Mouse (Mus musculus): ENCODE results near the gene Tyro3.

Tyro3 gene

DNA sequence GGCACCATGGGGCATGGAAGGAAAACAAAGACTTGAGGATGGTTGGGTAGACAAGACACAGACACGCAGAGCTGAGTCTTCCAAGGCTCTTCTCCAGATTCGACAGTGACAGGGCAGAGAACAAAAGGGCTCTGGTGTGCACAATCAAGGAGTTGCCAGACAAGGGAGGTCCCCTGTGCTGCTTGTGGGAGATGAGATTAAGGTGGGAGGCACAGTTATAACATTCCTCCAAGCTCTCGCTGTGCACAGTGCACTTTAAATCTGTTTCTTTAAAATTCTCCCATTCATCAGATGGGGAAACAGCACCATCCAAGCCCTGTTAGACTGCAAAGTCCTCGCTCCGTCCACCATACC, 6.7 kb downstream of the Tyro3 start:
- DNase-seq (ENCODE audit: low spot score in 2 of 2): no peak

DNA sequence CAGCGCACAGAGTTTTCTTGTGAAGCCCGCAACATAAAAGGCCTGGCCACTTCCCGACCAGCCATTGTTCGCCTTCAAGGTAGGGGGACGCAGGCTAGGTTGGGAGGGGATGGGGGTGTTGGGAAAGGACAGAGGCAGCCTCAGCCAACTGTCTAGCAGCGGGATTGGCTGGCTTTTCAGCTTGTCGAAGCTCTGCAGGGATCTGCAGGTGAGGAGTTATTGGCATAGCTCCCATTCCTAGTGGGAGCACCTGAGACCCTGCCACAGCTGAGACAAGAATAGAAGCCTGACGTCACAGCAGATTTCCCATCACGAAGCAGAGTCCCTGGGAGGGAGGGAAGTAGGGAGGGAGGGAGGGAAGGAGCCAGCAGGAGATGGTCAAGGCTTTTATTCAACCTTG, 7.2 kb downstream of the Tyro3 start:
- no peak for DNase-seq (ENCODE audit: low spot score in 2 of 2)

DNA sequence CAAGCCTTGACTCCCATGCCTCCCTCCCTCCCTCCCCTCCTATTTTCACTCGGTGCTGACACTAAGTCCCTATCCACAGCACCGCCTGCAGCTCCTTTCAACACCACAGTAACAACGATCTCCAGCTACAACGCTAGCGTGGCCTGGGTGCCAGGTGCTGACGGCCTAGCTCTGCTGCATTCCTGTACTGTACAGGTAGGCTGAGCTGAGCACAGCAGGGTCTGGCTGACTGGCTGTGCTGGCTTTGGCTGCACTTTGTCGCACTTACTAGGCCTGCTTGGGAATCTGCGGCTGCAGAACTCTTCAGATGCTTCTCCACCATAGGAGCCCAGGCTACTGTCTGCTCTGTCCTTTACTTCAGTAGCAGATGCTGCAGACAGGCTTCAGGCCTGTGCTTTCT, 8.0 kb downstream of the Tyro3 start:
- DNase-seq (ENCODE audit: low spot score in 2 of 2): no peak

DNA sequence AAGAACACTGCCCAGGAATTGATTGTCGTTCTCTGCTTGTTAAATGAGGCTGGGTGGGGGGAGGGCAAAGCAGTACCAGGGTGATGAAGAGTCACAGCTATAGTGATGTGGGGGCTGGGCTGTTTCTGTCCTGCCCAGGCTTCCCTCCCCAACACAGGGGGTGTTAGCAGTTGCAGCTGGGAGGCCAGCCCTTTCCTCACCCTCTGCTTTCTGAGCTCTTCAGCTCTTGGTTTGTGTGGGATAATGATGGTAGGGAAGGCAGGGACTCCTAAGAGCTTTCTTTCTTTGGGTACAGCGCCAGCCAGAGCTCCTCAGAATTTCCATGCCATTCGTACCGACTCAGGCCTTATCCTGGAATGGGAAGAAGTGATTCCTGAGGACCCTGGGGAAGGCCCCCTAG, 10.9 kb downstream of the Tyro3 start:
- DNase-seq (ENCODE audit: low spot score in 2 of 2): no peak

DNA sequence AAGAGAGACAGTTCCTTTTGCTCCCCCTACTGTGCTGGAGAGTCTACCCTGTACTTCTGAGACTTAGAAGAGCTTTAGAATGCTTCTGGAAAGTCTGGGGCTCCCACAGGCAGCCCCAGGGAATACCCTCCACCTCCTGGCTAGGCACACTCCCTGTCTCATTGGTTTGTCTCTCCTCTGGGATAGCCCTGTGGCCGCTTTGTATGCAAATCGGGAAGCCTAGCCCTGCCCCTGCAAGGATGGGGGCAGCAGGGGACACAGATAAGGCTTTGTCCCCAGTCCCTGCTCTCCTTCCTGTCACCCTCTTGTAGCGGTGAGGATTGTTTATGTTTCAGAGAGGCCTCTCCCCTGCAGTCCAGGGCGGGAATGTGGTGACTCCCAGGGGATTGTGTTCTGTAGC, 11.3 kb downstream of the Tyro3 start:
- DNase-seq (ENCODE audit: low spot score in 2 of 2): no peak

DNA sequence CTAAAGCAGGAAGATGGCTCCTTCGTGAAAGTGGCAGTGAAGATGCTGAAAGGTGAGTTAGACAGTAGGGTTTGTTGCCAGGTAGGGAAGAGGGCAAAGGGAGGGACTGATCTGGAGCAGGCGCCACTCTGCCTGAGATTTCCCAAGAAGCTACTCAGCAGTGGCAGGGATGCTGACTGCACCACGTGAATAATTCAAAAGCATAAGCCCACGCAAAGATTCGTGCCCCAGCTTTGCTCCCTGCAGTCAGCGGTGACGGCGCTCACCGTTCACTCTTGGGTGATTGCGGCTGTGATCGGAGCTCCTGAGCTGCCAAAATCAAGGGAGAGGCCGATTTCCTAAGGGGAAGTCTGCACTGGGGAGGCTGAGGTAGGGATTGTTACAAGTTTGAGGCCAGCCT, 13.4 kb downstream of the Tyro3 start:
- DNase-seq (ENCODE audit: low spot score in 2 of 2): no peak

DNA sequence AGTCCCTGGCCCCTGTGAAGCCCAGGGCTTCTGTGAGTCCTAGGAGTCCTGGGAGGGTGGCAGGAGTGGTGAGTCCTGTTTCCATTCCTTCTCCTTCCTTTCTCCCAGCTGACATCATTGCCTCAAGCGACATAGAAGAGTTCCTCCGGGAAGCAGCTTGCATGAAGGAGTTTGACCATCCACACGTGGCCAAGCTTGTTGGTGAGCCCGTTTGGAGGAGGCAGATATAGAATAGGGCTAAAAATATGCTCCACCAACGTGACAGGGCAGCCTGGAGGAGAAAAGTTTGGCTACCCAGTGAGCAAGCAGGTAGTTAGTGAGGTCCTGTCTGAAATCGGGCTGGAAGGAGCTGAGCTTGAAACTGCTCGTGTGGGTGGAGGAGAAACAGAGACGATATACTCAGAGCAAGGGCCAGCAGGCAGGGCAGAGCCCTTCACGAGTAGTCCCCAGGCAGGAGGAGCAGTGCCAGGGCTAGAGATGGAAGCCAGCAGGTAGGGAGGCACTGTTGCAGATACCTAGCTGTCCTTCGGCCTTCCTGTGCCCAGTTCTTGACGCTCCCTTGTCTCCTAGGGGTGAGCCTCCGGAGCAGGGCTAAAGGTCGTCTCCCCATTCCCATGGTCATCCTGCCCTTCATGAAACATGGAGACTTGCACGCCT, 14.1 kb downstream of the Tyro3 start:
- DNase-seq (ENCODE audit: low spot score in 2 of 2): no peak

DNA sequence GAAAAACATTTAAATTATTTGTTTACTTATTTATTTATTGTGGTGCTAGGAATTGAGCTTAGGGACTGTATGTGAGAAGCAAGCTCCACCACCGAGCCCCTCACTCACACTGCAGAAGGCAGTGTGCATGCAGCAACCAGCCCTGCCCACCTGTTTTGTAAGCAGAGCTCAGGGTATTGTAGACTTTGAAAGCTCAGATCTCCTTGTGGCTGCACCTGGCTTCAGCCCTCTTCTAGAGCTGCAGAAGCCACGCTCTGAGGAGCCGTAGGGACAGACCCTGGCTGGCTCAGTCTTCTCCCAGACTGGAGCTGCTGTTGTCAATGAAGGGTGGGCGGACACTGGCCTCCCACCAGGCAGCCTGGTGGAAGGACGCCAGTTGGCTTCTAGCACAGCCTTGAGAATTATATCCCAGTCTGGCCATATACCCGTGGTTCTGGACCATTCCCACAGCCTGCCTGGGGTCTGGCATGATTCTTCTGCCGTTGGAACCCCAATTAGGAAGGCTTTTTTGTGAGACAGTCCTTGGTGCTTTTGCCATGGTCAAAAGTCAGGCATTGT, 16.9 kb downstream of the Tyro3 start:
- DNase-seq (ENCODE audit: low spot score in 2 of 2): no peak

DNA sequence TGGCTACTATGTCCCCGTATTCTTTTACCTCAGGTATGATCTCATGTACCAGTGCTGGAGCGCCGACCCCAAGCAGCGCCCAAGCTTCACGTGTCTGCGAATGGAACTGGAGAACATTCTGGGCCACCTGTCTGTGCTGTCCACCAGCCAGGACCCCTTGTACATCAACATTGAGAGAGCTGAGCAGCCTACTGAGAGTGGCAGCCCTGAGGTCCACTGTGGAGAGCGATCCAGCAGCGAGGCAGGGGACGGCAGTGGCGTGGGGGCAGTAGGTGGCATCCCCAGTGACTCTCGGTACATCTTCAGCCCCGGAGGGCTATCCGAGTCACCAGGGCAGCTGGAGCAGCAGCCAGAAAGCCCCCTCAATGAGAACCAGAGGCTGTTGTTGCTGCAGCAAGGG, 19.1 kb downstream of the Tyro3 start:
- DNase-seq (ENCODE audit: low spot score in 2 of 2): no peak

DNA sequence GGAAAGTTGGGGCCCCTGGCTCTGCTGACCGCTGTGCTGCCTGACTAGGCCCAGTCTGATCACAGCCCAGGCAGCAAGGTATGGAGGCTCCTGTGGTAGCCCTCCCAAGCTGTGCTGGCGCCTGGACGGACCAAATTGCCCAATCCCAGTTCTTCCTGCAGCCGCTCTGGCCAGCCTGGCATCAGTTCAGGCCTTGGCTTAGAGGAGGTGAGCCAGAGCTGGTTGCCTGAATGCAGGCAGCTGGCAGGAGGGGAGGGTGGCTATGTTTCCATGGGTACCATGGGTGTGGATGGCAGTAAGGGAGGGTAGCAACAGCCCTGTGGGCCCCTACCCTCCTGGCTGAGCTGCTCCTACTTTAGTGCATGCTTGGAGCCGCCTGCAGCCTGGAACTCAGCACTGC, 19.5 kb downstream of the Tyro3 start:
- DNase-seq (ENCODE audit: low spot score in 2 of 2): no peak

DNA sequence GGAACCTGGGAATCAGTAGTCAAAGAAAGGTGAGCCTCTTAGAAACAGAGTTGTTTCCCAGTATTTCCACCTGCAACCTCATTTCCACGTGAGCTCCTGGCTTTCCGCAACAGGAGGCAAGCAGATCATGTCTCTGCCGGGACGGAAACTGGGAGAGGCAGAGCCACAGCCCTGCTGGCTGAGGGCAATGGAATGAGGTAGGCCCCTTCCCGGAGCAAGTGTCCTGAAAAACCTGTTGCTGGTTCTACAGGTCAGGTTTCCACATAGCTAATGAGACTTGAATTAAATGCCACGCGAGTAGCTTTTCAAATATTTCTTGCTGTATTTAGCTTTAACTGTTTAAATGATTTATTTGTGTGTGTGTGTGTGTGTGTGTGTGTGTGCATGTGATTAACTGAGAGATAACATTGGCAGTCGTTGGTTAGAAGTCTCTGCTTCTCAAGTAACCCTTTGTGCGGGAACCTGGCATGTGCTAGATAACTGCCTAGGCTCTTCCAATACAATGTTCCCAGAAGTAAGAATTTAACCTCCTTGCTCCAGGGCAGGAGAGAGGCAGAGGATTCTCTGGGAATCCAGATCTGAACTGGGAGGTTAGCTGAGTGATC, 21.2 kb downstream of the Tyro3 start:
- DNase-seq (ENCODE audit: low spot score in 2 of 2): peak in 1 of 2 experiments; percentile 55

DNA sequence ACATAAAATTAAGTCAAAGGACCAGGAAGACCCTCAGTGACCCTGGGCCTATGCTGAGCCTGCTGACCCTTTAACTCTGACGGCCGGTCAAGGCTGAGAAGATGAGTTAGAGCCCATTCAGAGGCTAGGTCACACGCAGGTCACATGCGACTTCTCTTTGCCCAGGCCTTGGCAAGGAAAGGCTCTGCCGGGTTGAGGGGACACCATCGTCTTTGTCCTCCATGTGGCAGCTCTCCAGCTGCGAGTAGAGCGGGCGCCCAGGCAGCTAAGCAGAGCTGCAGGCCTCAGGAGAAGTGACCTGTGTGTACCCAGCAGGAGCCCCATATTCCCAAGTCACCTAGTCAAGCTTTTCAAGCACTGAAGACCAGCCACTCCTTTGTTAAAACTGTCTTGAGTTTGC, 23.6 kb downstream of the Tyro3 start:
- no peak for DNase-seq (ENCODE audit: low spot score in 2 of 2)

DNA sequence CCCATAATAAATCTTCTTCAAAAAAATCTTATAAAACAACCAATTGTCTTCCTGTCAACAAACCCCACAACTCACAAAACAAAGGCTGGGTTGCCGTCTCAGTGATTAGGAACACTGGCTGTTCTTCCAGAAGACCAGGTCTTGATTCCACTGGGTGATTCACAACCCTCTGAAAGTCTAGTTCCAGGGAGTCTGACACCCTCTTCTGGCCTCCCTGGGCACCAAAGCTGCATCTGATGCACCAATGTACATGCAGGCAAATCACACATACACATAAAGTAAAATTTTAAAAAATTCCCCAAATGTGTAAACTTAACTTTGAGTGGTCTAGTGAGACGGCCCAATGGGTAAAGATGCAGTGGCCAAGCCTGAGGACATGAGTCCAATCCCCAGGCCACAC, 33.0 kb downstream of the Tyro3 start:
- no peak for DNase-seq (ENCODE audit: low spot score in 2 of 2)

DNA sequence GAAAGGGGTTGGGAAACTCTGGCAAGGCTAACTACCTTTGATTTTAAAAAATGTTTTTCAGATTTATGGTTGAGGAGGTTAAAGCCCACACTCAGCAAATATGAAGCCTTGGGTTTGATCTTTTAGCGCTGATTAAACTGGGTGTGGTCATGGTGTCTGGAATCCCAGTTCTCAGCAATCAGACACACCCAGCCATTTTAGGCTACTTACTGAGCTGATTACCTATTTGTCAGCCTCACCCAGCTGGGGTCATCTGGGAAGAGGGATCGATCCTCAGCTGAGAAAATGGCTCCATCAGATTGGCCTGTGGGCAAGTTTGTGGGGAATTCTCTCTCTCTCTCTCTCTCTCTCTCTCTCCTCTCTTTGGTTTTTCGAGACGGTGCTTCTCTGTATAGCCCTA, 36.7 kb downstream of the Tyro3 start:
- no peak for DNase-seq (ENCODE audit: low spot score in 2 of 2)

DNA sequence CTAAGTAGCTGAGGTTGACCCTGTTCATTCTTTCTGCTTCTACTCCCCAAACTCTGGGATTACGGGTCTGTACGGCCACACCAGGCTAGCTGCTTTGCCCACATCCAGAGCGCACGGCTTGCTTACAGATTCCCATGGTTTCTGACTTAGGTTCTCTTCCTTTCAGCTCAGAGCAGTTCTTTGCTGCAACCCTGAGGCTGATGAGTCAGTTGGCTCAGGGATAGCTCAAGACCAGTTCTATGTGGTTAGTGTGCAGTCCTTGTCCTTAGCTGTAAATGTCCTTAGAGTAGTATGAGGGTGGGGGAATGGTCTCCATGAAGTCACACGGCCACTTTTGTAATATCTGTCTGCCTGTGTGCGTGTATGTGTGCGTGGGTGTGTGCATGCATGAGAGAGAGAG, 40.1 kb downstream of the Tyro3 start:
- no peak for DNase-seq (ENCODE audit: low spot score in 2 of 2)

DNA sequence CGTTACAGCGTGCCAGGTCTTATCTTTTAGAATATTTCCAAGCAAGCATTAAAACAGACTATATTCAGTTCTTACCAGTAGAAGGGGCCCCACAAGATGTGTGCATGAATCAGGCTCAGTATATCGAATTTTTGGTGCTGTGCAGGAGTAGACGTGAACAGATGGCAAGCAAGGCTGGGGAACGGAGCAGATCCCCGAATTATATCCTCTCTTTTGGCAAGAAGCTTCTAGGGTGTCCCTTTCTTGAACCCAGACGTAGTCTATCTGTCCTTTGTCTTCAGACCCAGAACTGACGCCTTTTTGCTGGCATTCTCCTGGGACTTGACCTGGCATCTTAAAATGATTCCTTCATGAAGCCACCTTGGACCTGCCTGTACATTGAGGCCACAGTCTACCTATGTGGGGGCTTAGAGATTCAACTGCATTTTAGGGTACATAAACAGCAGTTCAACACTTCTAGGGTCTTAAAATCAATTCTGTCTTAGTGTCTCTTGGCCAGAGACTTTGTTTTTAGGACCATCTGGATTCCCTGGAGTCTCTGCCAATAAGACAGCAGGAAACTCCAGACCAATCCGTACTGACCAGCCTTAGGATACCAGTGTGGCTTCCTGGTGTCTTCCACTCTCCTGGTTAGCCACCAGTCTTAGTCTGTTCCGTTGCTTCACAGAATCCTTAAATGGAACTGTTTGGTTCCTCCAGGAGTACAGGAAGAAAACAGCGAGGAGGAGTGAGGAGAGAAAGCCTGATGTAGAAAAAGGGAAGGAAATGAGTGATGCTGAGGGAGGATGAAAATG, 41.0 kb downstream of the Tyro3 start:
- DNase-seq (ENCODE audit: low spot score in 2 of 2): no peak

DNA sequence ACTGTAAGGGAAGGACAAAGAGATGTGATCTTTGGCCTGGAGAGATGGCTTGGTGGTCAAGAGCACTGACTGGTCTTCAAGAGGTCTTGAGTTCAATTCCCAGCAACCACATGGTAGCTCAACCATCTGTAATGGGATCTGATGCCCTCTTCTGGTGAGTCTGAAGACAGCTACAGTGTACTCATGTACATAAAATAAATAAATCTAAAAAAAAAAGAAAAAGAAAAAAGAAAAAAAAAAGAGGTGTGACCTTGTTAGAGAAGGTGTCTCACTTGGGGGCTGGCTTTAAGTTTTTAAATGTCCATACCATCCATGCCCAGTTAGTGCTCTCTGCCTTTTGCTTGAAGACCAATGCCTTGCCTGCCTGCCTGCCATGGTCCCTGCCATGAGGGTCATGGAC, 42.5 kb downstream of the Tyro3 start:
- no peak for DNase-seq (ENCODE audit: low spot score in 2 of 2)

DNA sequence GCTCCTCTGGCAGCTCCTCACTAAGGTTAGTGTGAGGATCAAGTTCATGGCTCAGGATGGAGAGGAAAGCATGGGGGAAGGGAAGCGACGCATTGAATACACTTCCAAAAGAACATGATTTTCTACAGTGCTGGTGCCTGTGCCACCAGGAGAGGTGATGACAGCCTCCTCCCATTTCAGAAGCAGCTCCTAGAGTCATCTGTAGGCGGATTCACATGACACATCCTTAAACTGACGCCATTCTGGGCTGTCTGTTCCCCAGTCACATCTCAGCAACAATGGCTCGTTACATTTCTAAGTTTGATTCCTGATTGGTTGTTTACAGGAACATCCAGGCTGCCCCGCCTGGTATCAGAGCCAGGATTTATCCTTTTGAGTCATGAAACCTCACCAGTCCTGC, 44.5 kb downstream of the Tyro3 start:
- no peak for DNase-seq (ENCODE audit: low spot score in 2 of 2)

DNA sequence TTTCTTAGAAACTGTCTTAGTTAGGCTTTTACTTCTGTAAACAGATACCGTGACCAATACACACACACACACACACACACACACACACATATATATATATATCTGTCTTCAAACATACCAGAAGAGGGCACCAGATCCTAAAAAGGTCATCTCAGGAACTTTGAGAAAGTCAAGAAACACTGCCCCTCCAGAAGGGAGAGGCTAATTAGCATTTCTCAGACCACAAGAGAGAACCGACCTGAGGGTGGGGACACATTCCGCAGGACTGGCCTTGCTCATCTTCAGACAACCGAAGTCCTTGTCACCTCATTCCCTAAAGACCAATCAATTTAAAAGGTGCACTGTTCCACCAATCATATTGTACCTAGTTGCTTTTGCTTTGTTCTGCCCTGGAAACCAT, 46.0 kb downstream of the Tyro3 start:
- DNase-seq (ENCODE audit: low spot score in 2 of 2): no peak

DNA sequence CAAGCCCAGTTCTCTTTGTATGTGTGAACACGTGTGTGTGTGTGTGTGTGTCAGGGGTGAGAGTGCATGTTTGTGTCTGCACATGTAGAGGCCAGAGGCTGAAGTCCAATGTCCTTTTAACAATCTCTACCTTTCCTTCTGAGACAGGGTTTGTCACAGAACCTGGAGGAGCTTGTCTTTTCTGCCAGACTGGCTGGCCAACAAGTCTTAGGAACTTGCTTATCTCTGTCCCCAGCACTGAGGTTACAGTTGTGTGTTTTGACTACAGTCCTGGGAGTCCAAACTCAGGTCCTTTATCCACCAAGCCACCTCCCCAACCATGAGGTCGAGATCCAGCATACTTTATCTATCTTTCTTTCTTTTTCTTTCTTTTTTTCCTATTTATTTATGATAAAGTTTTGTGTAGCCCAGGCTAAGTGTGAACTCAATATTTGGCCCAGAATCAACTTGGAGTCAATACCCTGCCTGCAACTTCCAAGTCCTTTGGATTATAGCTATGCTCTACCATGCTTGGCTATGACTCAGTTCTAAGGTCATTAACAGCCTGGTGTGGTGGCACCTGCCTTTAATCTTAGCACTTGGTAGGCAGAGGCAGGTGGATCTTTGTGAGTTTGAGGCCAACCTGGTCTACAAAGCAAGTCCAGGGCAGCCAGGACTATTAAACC, 48.5 kb downstream of the Tyro3 start:
- DNase-seq (ENCODE audit: low spot score in 2 of 2): no peak

DNA sequence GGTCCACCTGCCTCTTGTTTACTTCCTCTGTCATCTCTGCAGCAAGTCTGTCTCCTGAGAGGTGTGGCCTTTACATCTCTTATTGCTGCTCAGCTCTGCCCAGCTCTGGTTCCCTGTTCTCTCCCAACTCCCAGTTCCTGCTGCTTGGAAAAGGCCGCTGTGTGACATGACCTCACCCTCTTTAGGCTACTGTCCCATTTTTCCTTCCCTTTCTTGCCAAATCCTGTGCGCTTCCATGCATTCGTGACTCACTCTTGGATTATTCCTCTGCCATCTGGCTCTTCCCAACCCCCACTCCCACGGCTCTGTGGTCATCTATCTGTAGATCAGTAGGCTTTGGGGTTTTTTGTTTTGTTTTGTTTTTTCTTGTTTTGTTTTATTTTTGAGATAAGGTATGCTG, 49.4 kb downstream of the Tyro3 start:
- DNase-seq (ENCODE audit: low spot score in 2 of 2): peak in 1 of 2 experiments; percentile 6

DNA sequence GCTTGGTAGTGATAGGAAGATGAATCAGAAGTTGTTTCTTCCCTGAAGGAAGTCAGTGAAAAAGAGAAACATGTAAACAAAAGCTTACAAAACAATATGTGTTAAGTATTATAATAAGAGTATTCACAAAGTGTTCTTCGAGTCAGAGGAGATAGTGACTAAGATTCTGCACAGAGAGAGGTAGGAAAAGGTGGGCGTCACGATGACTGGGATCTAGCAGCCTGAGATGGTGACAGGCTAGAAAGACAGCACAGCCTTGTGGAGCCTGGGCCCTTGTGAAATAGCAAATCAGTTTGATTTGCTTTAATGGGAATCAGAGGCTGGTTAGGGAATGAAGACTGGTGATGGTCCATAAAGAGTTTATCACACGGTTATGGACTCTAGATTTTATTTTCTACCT, 56.3 kb downstream of the Tyro3 start:
- DNase-seq (ENCODE audit: low spot score in 2 of 2): no peak

All from urinary bladder, adult 18-20 months (tissue).